Mouse (Mus musculus): ENCODE data around the gene Arhgdia.
"Not testable (repeated sequence)": the region's sequence is repeated elsewhere in the genome, so short reads cannot be mapped to it uniquely, and the experiment has no call there.

Arhgdia gene

DNA sequence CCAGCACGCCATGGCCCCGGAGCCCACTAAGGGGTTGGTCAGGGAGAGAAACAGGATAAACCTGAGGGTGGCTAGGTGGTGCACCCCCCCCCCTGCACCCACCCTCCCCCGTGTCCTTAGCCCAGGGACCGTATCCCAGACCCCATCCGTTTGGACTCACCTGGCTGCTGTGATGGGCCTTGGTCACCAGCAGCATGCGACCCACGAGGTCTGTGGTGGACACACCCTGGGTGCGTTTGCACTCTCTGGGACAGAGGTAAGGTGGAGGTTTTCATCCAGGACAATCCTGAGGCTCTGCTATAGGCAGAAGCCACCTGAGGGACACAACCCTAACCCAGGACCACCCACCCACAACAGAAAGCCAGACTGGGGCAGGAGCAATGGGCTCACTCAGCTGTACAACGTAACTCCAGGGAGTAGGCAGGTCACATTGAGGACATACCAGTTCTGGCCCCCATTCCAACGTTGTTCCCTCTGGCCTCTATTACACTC, 32.1 kb upstream of the Arhgdia start:
- DNase-seq (ENCODE audit: low spot score): no peak

DNA sequence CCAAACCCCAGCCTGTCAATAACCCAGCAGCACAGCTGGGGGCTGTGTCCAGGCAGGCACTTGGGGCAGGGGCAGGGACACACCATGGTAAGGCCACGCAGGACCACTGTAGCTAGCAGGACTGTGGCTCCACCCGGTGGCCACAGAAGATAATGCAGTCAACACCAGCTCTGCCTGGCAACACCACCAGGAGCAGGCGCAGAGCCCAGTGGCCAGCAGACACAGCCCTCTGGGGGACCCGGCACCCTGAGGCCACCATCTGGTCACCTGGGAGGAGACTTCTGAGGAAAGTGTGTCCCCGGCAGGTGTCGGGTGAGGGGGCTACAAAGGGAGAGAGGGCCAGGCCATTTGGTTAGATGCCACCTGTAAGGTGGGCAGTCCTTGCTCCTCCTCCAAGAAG, 31.3 kb upstream of the Arhgdia start:
- no peak for DNase-seq (ENCODE audit: low spot score)

DNA sequence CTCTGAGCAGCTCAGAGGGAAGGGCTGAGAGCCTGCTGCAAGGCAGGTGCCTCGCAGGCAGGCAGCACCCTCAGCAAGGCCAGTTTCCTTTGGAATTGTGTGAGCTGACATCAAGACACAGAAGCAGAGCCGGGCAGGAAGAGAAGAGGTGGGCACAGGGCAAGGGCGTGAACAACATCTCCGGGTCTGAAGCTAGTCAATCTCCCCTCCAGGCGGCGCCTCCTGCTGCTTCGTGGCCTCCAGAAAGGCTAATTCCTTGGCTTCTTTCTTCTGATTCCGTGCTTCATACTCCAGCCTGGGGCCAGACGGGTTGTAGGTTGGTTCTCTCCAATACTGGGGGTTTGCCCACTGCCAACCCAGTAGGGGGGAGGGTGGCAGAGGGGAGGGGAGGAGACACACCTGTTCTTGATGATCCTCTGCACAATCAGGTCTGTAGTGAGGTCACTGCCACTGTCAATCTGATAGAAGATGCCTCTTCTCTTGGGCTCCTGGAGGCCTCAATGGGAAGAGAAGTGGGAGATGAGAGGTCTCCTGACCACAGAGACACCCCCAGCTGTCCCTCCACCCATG, 29.1 kb upstream of the Arhgdia start:
- no peak for DNase-seq (ENCODE audit: low spot score)

DNA sequence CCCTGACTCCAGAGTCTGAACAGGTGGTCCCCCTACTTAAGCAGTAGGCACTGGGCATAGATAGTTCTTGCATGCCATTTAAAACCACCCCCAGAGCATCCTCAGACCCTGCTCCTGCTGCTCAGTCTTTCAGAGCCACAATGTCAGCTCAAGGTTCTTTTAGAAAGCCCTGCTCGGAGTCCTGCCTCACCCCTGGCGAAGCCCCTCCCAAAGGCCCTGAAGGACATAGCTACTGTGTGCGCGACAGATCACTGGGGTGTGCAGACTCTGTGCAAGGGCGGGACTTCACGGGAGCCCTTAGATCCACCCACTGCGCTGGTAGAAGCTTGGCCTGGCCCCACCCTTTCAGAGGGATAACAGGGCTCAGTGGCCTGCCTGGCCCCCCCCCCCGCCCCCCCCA, 27.8 kb upstream of the Arhgdia start:
- DNase-seq (ENCODE audit: low spot score): no peak

DNA sequence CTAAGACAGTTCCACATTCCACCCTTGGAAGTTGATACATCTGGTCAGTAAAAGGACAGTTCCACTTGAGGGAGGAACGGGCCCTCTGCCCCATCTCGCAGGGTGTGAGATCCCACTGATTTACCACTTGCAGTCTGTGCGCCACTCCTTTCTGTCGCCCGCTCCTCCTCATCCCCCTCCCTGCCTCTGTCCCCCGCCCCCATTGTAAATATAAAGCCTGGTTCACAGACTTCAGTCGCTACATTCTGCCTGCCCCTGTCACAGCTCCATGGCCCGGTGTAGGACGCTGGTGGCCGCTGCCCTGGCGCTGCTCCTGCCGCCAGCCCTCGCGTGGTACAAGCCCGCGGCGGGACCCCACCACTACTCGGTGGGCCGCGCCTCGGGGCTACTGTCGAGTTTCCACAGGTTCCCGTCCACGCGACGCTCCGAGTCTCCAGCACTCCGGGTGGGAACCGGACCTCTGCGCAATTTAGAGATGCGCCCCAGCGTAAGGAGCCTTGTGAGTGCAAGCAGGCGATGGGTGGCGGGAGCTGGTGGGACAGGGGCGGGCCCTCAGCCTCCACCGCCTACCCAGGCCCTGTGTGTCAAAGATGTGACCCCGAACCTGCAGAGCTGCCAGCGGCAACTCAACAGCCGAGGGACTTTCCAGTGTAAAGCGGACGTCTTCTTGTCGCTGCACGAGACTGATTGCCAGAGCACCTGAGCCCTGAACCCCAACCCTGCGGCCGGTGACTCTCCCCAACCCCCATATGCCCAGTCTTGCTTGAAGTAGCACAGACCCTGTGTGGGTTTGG, 27.0 kb upstream of the Arhgdia start, which contains the start of gene Npb:
Gene Npb (plus strand): TSS at position 237 of the 794 bp plus-strand sequence.
- no peak for DNase-seq (ENCODE audit: low spot score)

DNA sequence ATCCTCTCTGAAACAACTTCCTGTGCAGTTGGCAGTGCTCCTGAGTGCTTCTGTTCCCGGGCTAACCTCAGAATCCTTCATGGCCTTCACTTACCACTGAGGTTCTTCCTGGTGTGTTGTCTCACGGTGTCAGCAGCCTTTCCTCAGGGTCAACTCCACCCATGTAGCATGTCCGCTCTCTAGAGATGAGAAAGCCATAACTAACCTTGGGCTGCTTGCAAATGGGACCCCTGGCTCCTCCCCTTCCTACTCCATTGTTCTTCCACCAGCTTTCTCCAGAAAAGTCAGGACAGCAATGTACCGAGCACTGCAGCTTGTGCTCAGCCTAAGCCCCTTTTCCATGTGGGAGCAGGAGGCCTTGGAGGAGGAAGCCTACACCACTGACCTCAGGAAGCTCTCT, 25.3 kb upstream of the Arhgdia start:
- no peak for DNase-seq (ENCODE audit: low spot score)

DNA sequence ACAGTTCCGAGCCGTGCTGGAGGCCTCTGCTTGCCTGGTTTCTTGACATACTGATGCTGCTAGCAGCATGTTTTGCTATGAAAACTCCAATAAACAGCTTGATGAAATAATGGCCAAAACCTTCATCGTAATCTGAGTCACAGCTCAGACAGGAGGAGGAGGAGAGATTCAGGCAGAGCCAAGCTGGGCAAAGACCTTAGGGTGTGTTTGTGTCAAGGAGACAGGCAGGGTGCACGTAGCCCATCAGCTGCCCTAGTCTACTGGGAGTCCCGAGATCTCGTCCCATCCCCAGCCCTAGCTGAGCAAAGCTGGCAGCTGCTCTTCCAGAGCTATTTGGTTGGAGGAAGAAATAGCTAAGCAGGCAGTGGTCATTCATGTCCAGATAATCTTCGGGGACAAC, 24.2 kb upstream of the Arhgdia start:
- DNase-seq (ENCODE audit: low spot score): no peak

DNA sequence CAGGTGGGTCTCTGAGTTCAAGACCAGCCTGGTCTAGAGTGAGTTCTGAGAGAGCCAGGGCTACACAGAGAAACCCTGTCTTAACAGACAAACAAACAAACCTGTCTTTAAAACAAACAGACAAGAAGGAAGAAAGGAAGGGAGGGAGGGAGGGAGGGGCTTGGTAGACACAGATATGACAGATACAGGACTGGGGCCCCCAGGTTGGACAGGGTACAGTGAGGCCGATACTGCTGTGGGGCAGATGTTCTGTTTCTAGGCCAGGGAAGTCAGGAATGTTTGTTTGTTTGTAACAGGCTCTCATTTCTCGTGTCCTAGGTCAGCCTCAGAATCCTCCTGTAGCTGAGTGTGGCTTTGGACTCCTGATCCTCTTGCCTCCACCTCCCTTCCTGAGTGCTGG, 22.1 kb upstream of the Arhgdia start:
- no peak for DNase-seq (ENCODE audit: low spot score)

DNA sequence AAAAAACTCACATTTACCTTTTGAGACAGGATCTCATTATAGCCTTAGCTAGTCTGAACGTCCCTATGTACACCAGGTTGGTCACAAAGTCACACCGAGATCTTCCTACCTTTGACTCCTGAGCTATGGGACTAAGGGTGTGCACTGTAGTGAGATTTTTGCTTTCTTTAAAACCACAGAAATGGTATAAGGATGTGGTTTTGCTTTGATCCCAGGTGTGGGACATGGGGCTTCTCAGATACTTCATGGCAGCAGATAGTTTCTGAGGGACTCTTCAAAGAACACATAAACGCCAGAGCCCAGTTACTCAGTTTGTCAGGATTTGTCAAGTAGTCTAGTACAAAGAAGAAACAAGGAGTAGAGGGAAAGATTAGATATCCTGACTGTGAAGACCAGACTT, 19.3 kb upstream of the Arhgdia start:
- DNase-seq (ENCODE audit: low spot score): no peak

DNA sequence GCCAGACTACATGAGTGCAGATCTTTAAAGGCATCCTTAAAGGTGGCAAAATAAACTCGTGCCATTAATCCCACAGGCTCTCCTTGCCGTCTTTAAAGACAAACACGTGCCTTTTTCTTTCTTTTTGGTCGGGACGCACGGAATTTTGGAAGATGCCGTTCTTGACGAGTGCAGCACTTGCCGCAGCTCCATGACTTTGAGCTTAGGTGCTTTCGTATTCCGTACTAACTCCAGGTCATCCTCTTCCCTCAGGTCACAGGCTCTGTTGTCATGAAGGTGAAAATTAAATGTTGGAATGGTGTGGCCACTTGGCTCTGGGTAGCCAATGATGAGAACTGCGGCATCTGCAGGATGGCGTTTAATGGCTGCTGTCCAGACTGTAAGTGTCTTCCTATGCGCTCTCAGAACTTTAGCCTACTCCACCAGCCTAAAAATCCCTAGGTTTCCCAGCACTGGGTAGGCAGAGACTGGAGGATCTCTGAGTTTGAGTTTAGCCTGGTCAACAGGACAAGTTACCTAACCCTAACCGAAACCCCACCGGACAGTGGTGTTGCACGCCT, 17.6 kb upstream of the Arhgdia start:
- DNase-seq (ENCODE audit: low spot score): no peak

DNA sequence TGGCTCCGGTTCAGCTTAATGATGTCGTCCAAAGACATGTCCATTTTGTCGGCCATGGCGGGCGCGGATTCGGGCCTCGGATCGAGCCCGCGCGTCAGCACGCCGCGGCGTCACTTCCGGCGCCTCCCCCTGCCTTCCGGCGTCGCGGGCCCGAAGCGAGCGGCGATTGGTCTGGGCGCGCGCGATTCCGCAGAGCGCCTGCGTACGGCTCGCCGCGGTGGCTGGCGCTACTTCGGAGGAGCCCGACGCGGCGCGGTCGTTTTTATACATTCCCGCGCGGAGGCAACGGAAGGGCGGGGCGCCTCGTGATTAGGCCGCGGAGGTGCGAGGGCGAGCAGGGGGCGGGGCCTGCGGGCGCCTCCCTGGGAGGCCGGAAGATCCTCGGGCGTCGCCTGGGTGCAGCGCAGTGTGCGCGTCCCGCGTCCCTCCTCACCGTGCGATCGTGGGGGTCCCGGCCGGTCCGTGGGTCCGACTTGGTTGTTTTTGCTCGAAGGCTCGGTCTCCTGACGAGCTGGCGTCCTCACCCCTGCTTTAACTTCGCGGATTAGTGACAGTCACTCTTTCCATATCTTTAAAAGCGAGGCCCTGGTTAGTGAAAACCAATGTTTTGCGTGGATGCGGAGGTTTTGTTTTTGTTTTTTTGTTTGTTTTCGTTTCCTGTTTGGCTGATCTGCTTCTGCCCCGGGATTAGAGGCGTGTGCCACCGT, 17.0 kb upstream of the Arhgdia start, which contains the start of the genes Alyref and Anapc11:
Gene Alyref (minus strand): TSS at position 83 of the 707 bp plus-strand sequence.
Gene Anapc11 (plus strand): TSS at position 139 of the 707 bp plus-strand sequence.
- peak; percentile 77 for DNase-seq (ENCODE audit: low spot score)

DNA sequence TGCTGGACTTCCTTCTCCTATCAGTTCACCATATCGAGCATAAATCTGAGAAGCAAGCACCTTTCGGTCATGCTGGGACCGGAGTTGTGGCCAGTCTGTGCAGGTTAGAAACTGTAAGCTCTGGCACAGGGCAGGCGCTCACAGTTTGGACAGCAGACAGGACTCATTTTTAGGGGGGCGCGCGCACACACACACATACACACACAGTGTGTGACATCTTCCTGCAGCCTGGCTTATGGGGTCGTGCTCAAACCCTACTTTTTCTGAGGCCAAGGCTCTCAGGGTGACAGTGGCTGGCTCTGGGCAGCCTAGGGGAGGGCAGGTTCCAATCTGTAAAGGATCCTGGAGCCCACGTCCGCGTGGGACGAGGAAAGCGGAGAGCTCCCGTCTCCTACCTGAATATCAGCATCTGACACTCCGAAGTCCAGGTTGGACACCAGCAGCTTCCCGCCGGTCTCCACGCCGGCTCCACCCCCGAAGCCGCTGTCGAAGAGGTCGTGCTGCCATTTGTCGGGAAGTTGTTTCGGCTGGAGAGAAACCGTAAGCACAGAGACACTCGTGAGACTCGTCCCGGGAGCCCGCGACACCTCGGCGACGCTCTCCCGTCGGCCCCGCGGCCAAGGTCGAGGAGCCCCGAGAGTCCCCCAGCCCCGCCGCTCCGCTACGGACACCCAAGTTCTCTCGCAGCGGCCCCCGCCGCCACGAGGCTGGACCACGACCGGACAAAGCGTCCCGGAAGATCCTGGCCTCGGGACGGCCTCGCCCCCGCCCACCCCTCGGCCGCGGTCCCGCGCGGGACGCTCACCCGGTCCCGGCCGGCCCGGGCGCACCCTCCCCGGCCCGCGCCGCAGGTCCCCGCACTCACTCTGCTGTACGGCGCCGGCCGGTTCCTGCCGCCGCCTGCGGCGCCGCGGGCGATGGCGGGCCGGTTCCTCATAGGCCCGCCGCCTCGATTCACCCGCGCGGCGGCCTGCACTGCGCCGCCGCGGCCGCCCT, 16.1 kb upstream of the Arhgdia start:
- DNase-seq (ENCODE audit: low spot score): no peak

DNA sequence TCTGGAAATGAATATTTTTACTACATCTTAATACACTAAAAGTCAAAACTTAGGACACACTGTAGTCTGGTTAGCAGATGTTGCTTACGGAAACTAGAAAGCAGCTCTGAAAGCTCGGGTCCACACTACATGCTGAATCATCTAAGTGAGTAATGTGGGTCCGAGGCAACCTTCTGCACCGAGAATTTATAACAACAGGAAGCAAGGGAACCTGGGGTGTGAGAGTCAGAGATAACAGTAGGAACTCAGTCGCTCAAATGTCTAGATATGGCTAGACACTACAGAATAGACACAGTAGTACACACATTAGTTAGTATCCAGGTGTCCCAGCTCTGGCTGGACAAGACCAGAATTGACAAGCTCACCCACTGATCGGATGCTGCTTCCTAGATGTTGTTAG, 7.1 kb upstream of the Arhgdia start:
- no peak for DNase-seq (ENCODE audit: low spot score)

DNA sequence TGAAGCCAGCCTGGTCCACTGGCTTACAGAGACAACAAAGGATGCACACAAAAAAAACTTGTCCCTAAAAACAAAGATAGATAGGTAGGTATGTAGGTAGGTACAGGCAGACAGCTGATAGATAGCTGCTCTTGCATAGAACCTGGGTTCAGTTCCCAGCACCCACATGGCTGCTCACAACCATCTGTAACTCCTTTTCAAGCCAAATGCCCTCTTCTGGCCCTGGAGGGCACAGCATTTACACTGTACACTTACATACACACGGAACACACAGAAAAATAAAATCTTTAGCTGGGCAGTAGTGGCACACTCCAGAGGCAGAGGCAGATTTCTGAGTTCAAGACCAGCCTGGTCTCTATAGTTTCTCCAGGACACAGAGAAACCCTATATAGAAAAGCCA, 2.5 kb upstream of the Arhgdia start:
- DNase-seq (ENCODE audit: low spot score): no peak

DNA sequence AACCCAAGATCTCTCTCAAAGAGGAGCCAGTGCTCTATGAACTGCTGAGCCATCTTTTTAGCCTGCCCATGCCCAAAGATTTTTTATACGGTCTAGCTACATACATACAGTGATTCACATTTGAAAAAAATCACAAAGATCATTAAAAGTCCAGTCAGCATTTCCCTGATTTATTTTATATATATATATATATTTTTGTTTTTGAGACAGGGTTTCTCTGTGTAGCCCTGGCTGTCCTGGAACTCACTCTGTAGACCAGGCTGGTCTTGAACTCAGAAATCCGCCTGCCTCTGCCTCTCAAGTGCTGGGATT, 1.5 kb upstream of the Arhgdia start:
- not testable (repeated sequence) for DNase-seq (ENCODE audit: low spot score)

DNA sequence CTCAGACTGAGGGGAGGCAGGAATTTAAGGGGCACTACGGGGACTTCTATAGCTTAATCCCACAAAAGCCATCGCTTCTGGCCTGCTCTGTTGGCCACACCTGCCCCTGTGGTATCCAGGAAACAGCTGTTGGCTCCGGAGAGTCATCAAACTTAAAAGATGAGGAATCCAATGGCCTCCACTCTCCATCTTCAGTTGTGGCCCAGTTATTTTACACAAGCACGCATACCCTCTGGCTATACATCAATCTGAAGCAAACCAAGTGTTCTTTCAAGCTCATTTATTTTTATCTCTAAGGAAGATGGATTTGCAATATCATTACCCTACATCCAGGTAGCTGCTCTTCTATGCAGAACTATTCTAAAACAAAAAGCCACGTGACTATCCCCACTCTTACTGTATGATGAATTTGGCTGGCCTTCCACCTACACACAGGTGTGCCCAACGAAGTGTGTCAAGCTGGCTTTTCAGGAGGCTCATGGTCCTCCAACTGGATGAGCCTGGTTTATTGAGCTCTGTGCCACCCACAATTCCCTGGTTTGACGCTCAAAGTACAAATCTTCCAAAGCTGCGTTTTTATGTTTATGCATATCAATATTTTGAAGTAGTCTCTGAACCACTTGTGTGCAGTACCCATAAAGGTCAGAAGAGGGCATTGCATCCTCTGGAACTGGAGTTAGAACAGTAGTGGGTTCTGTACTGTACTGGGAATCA, 1.0 kb upstream of the Arhgdia start:
- DNase-seq (ENCODE audit: low spot score): no peak

DNA sequence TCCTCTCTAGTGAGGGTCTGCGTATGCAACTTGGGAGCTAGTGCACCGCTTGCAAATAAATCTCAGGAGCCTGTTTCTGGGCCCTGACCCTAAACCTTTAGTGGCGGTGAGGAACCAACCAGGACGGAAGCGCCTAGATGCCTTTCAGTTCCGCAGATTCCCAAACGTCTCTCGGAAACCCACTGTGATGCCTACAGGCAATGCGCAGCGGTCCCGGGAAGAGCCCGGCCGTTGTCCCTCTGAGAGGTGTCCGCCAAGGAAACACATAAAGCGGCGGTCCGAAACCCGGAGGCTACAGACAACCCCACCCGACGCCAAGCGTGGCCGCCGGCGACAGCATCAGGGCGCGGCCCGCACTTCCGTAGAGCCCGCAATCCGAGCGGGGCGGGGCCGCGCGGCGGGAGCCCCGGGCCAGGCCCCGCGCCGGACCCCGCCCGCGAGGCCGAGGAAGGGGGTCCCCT, 523 bp downstream of the Arhgdia start:
- no peak for DNase-seq (ENCODE audit: low spot score)

DNA sequence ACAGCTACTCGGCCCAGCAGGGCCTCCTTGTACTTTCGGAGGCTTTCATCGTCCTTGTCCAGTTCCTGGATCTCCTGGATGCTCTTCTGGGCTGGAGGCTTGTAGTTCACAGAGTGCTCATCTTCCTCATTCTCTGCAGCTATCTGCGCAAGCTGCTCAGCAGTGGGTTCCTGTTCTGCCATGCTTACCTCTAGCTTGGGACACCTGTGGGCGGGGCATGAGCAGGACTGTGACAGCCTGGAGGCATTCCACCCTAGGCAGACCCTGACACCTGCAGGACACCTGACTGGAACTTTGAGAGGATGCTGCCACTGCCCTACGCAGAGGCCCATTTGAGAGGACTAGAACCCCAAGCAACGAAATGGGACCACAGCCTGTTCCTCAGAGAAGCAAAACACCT, 1.2 kb downstream of the Arhgdia start:
- no peak for DNase-seq (ENCODE audit: low spot score)

DNA sequence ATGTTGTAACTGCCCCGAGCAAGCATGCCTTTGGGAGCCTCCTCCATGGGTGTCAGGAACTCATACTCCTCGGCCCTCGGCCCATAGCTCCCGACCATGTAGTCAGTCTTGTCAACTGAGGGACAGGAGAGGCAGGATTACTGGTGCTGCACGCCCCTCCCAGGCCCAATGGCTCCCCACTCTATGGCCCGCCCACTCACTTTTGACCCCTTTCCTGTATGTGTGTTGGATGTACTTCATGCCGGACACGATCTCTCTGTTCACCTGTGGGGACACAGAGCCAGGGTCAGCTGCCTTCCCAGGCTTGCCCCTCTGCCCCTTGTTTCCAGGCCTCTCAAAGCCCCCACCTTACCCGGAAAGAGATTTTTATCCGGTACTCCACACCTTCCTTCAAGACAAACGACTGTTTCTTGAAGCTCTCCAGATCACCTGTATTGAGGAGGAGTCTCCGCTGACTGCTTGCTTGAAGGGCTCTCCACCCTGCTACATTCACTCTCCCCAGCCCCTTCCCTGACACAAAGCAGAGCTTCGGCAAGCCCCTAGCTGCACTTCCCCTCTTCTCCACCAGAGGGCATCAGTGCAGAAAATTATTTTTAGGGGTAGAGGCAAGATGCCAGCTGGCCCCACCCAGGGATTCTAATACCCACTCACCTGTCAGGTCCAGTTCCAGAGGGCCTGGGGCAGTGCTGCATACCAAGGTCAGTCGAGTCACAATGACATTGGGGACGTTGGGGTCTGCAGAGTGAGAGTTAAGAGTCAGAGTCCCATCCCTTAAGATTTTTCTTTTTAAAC, 1.9 kb downstream of the Arhgdia start:
- DNase-seq (ENCODE audit: low spot score): no peak

DNA sequence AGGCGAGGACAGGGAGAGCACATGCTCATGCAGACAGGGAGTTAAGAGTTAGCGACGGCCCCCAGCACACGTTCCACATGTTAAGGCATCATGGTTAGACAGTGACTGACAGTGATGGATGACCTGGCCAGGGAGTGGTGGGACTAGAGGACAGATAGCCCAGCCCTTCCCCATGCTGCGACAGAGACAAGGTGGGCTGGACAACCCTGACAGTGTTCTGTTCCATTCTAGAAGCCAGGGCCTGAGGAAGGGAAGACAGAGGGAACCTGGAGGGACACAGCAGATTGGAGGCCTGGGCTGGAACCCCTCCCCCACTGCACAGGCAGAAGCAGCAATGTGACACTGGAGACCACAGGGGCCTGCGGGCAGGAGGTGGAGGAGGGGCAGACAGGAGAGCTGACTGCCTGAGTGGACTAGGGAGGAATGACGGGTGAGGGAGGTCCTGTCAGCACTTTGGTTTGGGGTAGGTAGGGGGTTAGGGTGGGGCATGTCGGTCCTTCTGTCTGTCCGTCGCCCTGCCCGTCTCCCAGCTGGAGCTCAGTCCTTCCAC, 2.7 kb downstream of the Arhgdia start:
- DNase-seq (ENCODE audit: low spot score): no peak

Data from urinary bladder, postnatal 10 days (tissue).